Mouse (Mus musculus) spleen, postnatal 36 days (tissue): ENCODE results near the gene Dnah6.

Source experiments
- DNase-seq, 2 experiments: peaks; one replicate each; pipeline ENCODE4 v3.0.0; 2022; ENCODE audit warnings: low spot score in 2 of 2, mixed read lengths in 1 of 2

The Dnah6 gene

GRCm38 (mm10) chr6:73221189-73221957 lies at the start of gene Dnah6:
Gene Dnah6, minus strand, starts transcription at chr6:73221651.
- DNase-seq = peak; percentile 77 to 78

- DNase-seq = no peak
Measured at GRCm38 (mm10) chr6:73269374-73269773, 47.9 kb upstream of the Dnah6 start.

GRCm38 (mm10) chr6:73267738-73268311 lies 46.4 kb upstream of the Dnah6 start:
- DNase-seq = no peak

- no peak for DNase-seq
Measured at GRCm38 (mm10) chr6:73264801-73265200, 43.4 kb upstream of the Dnah6 start.

- no peak for DNase-seq
Measured at GRCm38 (mm10) chr6:73260110-73260509, 38.7 kb upstream of the Dnah6 start.

- no peak for DNase-seq
Measured at GRCm38 (mm10) chr6:73257068-73257467, 35.6 kb upstream of the Dnah6 start.

GRCm38 (mm10) chr6:73254307-73255228 lies 33.1 kb upstream of the Dnah6 start:
- peak; percentile 12 to 32 for DNase-seq

GRCm38 (mm10) chr6:73253584-73253983 lies 32.1 kb upstream of the Dnah6 start:
- no peak for DNase-seq

GRCm38 (mm10) chr6:73253006-73253405 lies 31.6 kb upstream of the Dnah6 start:
- peak; percentile 35 to 50 for DNase-seq

- no peak for DNase-seq
Measured at GRCm38 (mm10) chr6:73252396-73252795, 30.9 kb upstream of the Dnah6 start.

- no peak for DNase-seq
Measured at GRCm38 (mm10) chr6:73251336-73251735, 29.9 kb upstream of the Dnah6 start.

GRCm38 (mm10) chr6:73249851-73250250 lies 28.4 kb upstream of the Dnah6 start:
- DNase-seq = no peak

- no peak for DNase-seq
Measured at GRCm38 (mm10) chr6:73249049-73249422, 27.6 kb upstream of the Dnah6 start.

- DNase-seq = peak; percentile 83 to 87
Measured at GRCm38 (mm10) chr6:73248237-73249048, 27.0 kb upstream of the Dnah6 start, which contains the start of gene Suclg1. Gene Suclg1, plus strand, starts transcription at chr6:73248382.

- DNase-seq = peak in 1 of 2 experiments; percentile 22
Measured at GRCm38 (mm10) chr6:73247452-73247851, 26.0 kb upstream of the Dnah6 start.

GRCm38 (mm10) chr6:73246821-73247220 lies 25.4 kb upstream of the Dnah6 start:
- no peak for DNase-seq

- DNase-seq = no peak
Measured at GRCm38 (mm10) chr6:73235650-73236049, 14.2 kb upstream of the Dnah6 start.

- no peak for DNase-seq
Measured at GRCm38 (mm10) chr6:73234302-73234900, 12.9 kb upstream of the Dnah6 start.

GRCm38 (mm10) chr6:73233202-73233726 lies 11.8 kb upstream of the Dnah6 start:
- no peak for DNase-seq

GRCm38 (mm10) chr6:73232152-73232584 lies 10.7 kb upstream of the Dnah6 start:
- no peak for DNase-seq

- DNase-seq = no peak
Measured at GRCm38 (mm10) chr6:73228881-73229280, 7.4 kb upstream of the Dnah6 start.
